Mouse (Mus musculus) myocyte (in vitro differentiated cells): Measurements from ENCODE around the gene Hist2h2bb. TPM values are rescaled to one million over a fixed set of nuclear protein-coding genes. Genes with fewer than 3 reads are reported as not detected.

Experiments used
- H3K27me3 ChIP-seq: one replicate; pipeline ENCODE4 v1.6.1; 2011; ENCODE audit not compliant: control insufficient read depth, insufficient read depth, insufficient read length
- H3K36me3 ChIP-seq: one replicate; pipeline ENCODE4 v1.6.1; 2011; ENCODE audit not compliant: control insufficient read depth, insufficient read depth
- H3K4me2 ChIP-seq: one replicate; pipeline ENCODE4 v1.6.1; 2011; ENCODE audit warnings: low read depth, control low read depth
- H3K4me3 ChIP-seq: one replicate; pipeline ENCODE4 v1.5.1; 2011; ENCODE audit warnings: mild to moderate bottlenecking, control low read depth, moderate library complexity
- H3K79me2 ChIP-seq: one replicate; pipeline ENCODE4 v1.6.1; 2011; ENCODE audit not compliant: control insufficient read depth, insufficient read depth
- H3ac ChIP-seq: one replicate; pipeline ENCODE4 v1.6.1; 2011; ENCODE audit not compliant: control insufficient read depth, insufficient read length
- CEBPB ChIP-seq: IDR thresholded peaks from 2 replicates; pipeline ENCODE4 v1.6.1; 2011; ENCODE audit warnings: mild to moderate bottlenecking, moderate library complexity; ENCODE audit not compliant: poor library complexity, insufficient read depth, severe bottlenecking
- E2F4 ChIP-seq: IDR thresholded peaks from one replicate; pipeline ENCODE4 v1.6.1; 2011; ENCODE audit warnings: mild to moderate bottlenecking, control low read depth, moderate library complexity; ENCODE audit not compliant: insufficient read depth
- MAX ChIP-seq: IDR thresholded peaks from one replicate; pipeline ENCODE4 v1.6.1; 2011; ENCODE audit warnings: low read depth, mild to moderate bottlenecking, control low read depth
- MYOD1 ChIP-seq, 3 experiments: IDR thresholded peaks; one replicate each; pipeline ENCODE4 v1.6.1; 2011; ENCODE audit warnings: control low read depth in 2 of 3, low read depth in 2 of 3, mild to moderate bottlenecking in 2 of 3, moderate library complexity in 1 of 3; ENCODE audit not compliant: insufficient read length in 2 of 3, control insufficient read depth in 1 of 3
- MYOG ChIP-seq, 3 experiments: IDR thresholded peaks; one replicate each; pipeline ENCODE4 v1.6.1; 2011; ENCODE audit warnings: control low read depth in 2 of 3, low read depth in 2 of 3, mild to moderate bottlenecking in 2 of 3; ENCODE audit not compliant: insufficient read length in 2 of 3, control insufficient read depth in 1 of 3, insufficient read depth in 1 of 3
- POLR2A ChIP-seq: IDR thresholded peaks from one replicate; pipeline ENCODE4 v1.6.1; 2011; ENCODE audit warnings: low read depth, mild to moderate bottlenecking, control low read depth, moderate library complexity; ENCODE audit not compliant: insufficient read length
- POLR2AphosphoS2 ChIP-seq: IDR thresholded peaks from one replicate; pipeline ENCODE4 v1.6.1; 2011; ENCODE audit warnings: low read depth, control low read depth; ENCODE audit not compliant: insufficient read length
- REST ChIP-seq: IDR thresholded peaks from one replicate; pipeline ENCODE4 v1.6.1; 2011; ENCODE audit warnings: mild to moderate bottlenecking, control low read depth, moderate library complexity; ENCODE audit not compliant: insufficient read depth, insufficient read length
- SRF ChIP-seq: IDR thresholded peaks from one replicate; pipeline ENCODE4 v1.6.1; 2011; ENCODE audit warnings: low read depth; ENCODE audit not compliant: control insufficient read depth, insufficient read length
- TCF12 ChIP-seq: IDR thresholded peaks from one replicate; pipeline ENCODE4 v1.6.1; 2011; ENCODE audit warnings: mild to moderate bottlenecking, control low read depth; ENCODE audit not compliant: poor library complexity, insufficient read depth, severe bottlenecking
- TCF3 ChIP-seq: IDR thresholded peaks from one replicate; pipeline ENCODE4 v1.6.1; 2011; ENCODE audit warnings: low read depth, control low read depth; ENCODE audit not compliant: insufficient read length
- USF1 ChIP-seq: IDR thresholded peaks from one replicate; pipeline ENCODE4 v1.6.1; 2011; ENCODE audit warnings: low read depth, mild to moderate bottlenecking, control low read depth, moderate library complexity
- polyA plus RNA-seq: library from polyadenylated mRNA; unstranded; fragments of >200 nt; fragmentation: generic; extraction: Trizol; gene quantifications from one replicate; pipeline ENCODE4 v1.2.1, GENCODE M21; 2012; ENCODE audit warnings: missing spikeins

Gene Hist2h2bb
- polyA plus RNA-seq, 1 experiment, result 3.7 TPM

DNA sequence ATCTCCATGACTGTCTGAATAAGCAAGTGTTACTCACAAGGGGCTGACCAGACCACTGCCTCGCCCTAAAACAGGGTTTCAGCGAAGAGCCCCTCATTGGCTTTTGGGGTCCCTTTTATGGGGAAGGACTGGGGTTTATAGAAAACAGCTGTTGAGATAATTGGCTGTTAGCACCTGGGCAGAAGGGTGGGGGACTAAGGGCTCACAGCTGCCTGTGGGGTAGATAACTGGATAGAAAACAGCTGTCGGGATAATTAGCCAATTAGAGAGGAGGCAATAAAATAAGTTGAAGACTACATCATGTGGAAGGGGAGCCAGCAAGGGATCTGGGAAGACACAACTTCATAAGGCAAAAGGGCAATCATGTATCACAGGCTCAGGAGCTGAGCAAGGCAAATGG, 18.7 kb upstream of the Hist2h2bb start:
- no peak overlapping the region for H3K4me2 ChIP-seq
- no peak overlapping the region for H3K4me3 ChIP-seq
- no peak overlapping the region for H3ac ChIP-seq
- TF ChIP-seq MYOG (IDR thresholded peaks at IDR 0.05; ENCODE audit: control insufficient read depth in 1 of 3, insufficient read depth in 1 of 3, insufficient read length in 2 of 3, low read depth in 2 of 3), result no peak
- TF ChIP-seq MYOD1 (IDR thresholded peaks at IDR 0.05; ENCODE audit: control insufficient read depth in 1 of 3, insufficient read length in 2 of 3, low read depth in 2 of 3), result peak in 1 of 3 experiments; percentile 7
- no peak for TF ChIP-seq TCF3
- TF ChIP-seq POLR2AphosphoS2, result no peak
- no peak for TF ChIP-seq E2F4
- TF ChIP-seq MAX, result no peak
- peak; percentile 19 for TF ChIP-seq TCF12
- TF ChIP-seq POLR2A, result no peak
- TF ChIP-seq REST, result no peak
- TF ChIP-seq SRF, result no peak
- TF ChIP-seq CEBPB, result no peak
- no peak for TF ChIP-seq USF1
- H3K36me3 ChIP-seq, result no peaks in the 10 kb centered on the region
- peaks cover 5% of the 10 kb centered on the region for H3K79me2 ChIP-seq
- no peaks in the 10 kb centered on the region for H3K27me3 ChIP-seq

DNA sequence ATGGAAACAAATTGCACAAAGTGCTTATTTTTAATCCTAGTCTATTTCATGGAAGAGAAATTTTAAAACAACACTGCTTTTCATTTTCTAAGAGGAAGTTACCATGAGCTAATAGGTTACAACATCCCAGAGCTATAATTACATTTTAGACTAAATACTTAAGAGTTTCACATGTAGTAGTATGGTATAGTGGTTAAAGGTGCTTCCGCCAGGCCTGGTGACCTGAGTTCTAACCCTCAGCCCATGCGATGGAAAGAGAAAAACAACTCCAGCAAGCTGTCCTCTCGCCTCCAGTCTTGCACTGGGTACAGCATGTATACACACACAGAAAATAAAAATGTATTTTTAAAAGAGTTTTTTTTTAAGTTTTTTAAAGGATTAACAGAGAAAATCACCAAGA, 17.8 kb upstream of the Hist2h2bb start:
- no peak overlapping the region for H3K4me3 ChIP-seq
- no peaks in the 10 kb centered on the region for H3K36me3 ChIP-seq
- H3K79me2 ChIP-seq, result peaks cover 5% of the 10 kb centered on the region
- no peaks in the 10 kb centered on the region for H3K27me3 ChIP-seq
- H3K4me2 ChIP-seq, result no peak overlapping the region
- no peak for TF ChIP-seq REST
- no peak for TF ChIP-seq E2F4
- H3ac ChIP-seq, result no peak overlapping the region

- Histone ChIP-seq H3K79me2 (no peaks in the 10 kb centered on the region), H3K36me3 (no peaks in the 10 kb centered on the region), H3ac (no peak overlapping the region), H3K4me2 (no peak overlapping the region), H3K4me3 (no peak overlapping the region), H3K27me3 (no peaks in the 10 kb centered on the region)
- no peak for TF ChIP-seq POLR2AphosphoS2
- no peak for TF ChIP-seq E2F4
- TF ChIP-seq TCF3, result no peak
- no peak for TF ChIP-seq MAX
- TF ChIP-seq REST, result no peak
- TF ChIP-seq CEBPB, result no peak
- no peak for TF ChIP-seq SRF
- TF ChIP-seq USF1, result no peak
These were observed 14.7 kb upstream of the Hist2h2bb start for GRCm38 (mm10) chr3:96254683-96255355.

GRCm38 (mm10) chr3:96255926-96256593, 13.5 kb upstream of the Hist2h2bb start:
- Histone ChIP-seq H3ac (no peak overlapping the region), H3K4me2 (no peak overlapping the region), H3K4me3 (no peak overlapping the region), H3K36me3 (no peaks in the 10 kb centered on the region), H3K27me3 (no peaks in the 10 kb centered on the region), H3K79me2 (no peaks in the 10 kb centered on the region)
- TF ChIP-seq USF1 (no peak), CEBPB (no peak), MYOG (IDR thresholded peaks at IDR 0.05; ENCODE audit: control insufficient read depth in 1 of 3, insufficient read depth in 1 of 3, insufficient read length in 2 of 3, low read depth in 2 of 3) (no peak), MAX (no peak), TCF3 (no peak), MYOD1 (IDR thresholded peaks at IDR 0.05; ENCODE audit: control insufficient read depth in 1 of 3, insufficient read length in 2 of 3, low read depth in 2 of 3) (no peak), E2F4 (no peak), SRF (no peak), REST (no peak), TCF12 (no peak), POLR2AphosphoS2 (no peak), POLR2A (no peak)

DNA sequence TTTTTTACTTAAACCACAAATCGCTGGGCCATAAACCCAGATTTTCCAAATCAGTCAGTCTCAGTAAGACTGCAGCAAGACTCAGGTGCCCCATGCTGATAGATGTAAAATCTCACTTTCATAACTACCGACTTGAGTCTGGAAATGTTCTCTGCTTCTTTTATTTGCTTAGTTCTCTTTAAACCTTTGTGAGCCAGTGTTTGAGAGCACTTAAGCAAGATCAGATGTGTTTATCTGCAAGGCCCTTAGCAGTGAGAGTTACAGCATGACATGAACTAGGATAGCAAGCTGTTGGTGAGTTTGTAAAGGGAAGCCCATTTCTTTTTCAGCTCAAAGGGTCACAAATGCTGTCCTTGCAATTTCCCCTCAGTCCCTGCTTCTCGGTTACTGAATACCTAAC, 12.4 kb upstream of the Hist2h2bb start:
- Histone ChIP-seq H3K36me3 (no peaks in the 10 kb centered on the region), H3K79me2 (no peaks in the 10 kb centered on the region), H3K4me2 (no peak overlapping the region), H3ac (no peak overlapping the region), H3K4me3 (no peak overlapping the region), H3K27me3 (no peaks in the 10 kb centered on the region)
- no peak for TF ChIP-seq REST
- TF ChIP-seq SRF, result no peak
- no peak for TF ChIP-seq USF1
- TF ChIP-seq POLR2AphosphoS2, result no peak
- TF ChIP-seq E2F4, result no peak
- TF ChIP-seq TCF12, result no peak
- no peak for TF ChIP-seq POLR2A
- TF ChIP-seq MYOG (IDR thresholded peaks at IDR 0.05; ENCODE audit: control insufficient read depth in 1 of 3, insufficient read depth in 1 of 3, insufficient read length in 2 of 3, low read depth in 2 of 3), result no peak
- TF ChIP-seq CEBPB, result no peak
- no peak for TF ChIP-seq MYOD1 (IDR thresholded peaks at IDR 0.05; ENCODE audit: control insufficient read depth in 1 of 3, insufficient read length in 2 of 3, low read depth in 2 of 3)
- no peak for TF ChIP-seq MAX
- no peak for TF ChIP-seq TCF3
